Mouse (Mus musculus) forebrain, embryonic 11.5 days (tissue): ENCODE measurements around the gene Prrg2. TPM values are rescaled to one million over a fixed set of nuclear protein-coding genes. Genes with fewer than 3 reads are reported as not detected.
A peak's percentile ranks its signal among the peaks of the same experiment; 100 is the strongest.
"Not testable (repeated sequence)": the region's sequence is repeated elsewhere in the genome, so short reads cannot be mapped to it uniquely, and the experiment has no call there.

Experiments
- ATAC-seq: fragments of 200-750 bp; cut with Nextera tagmentation; replicated peaks from 2 replicates; pipeline ENCODE4 v1.8.0; 2017; ENCODE audit warnings: moderate TSS enrichment; ENCODE audit not compliant: low FRiP score
- DNase-seq: peaks from one replicate; pipeline ENCODE4 v3.0.0-alpha.2; 2017; ENCODE audit warnings: low spot score
- H3K27ac ChIP-seq: fragments of 300-500 bp; sonication (generic); 2 replicates; pipeline ENCODE4 v1.5.1; 2014; ENCODE audit warnings: low read depth, low read length
- H3K27me3 ChIP-seq: fragments of 300-500 bp; sonication (generic); 2 replicates; pipeline ENCODE4 v1.6.1; 2014; ENCODE audit warnings: mild to moderate bottlenecking, low read length, mixed read lengths; ENCODE audit not compliant: control insufficient read depth, insufficient read depth
- H3K36me3 ChIP-seq: fragments of 300-500 bp; sonication (generic); 2 replicates; pipeline ENCODE4 v1.6.1; 2014; ENCODE audit warnings: mild to moderate bottlenecking, low read length, moderate library complexity, mixed read lengths; ENCODE audit not compliant: control insufficient read depth, insufficient read depth
- H3K4me1 ChIP-seq: fragments of 300-500 bp; sonication (generic); replicated peaks from 2 replicates; pipeline ENCODE4 v1.6.1; 2014; ENCODE audit warnings: low read length, mixed read lengths; ENCODE audit not compliant: control insufficient read depth, insufficient read depth
- H3K4me2 ChIP-seq: fragments of 300-500 bp; sonication (generic); 2 replicates; pipeline ENCODE4 v1.6.1; 2014; ENCODE audit warnings: low read depth, mild to moderate bottlenecking, low read length, moderate library complexity, mixed read lengths; ENCODE audit not compliant: severe bottlenecking
- H3K4me3 ChIP-seq: fragments of 300-500 bp; sonication (generic); 2 replicates; pipeline ENCODE4 v1.5.1; 2014; ENCODE audit warnings: low read depth, low read length
- H3K9ac ChIP-seq: fragments of 300-500 bp; sonication (generic); 2 replicates; pipeline ENCODE4 v1.6.1; 2014; ENCODE audit warnings: low read length
- H3K9me3 ChIP-seq: fragments of 300-500 bp; sonication (generic); 2 replicates; pipeline ENCODE4 v1.6.1; 2016; ENCODE audit warnings: low read length, mixed read lengths; ENCODE audit not compliant: control insufficient read depth
- WGBS: fragments of 180-500 bp; shearing (Covaris S2); extraction: QIAGEN DNeasy Blood & Tissue Kit; methylation state at CpG from one replicate; pipeline ENCODE4 v1.1.7; 2014; 5-methylcytosine and 5-hydroxymethylcytosine counted together
- polyA plus RNA-seq: library from polyadenylated mRNA; unstranded; fragments of >200 nt; fragmentation: Nextera tagmentation; extraction: Ambion mirVana; gene quantifications from 2 replicates; pipeline ENCODE4 v1.2.1, GENCODE M21; 2014

Prrg2 gene
- polyA plus RNA-seq, 1 experiment from 2014 or later, result 18.4 TPM

GRCm38 (mm10) chr7:45102940-45103585, 40.6 kb upstream of the Prrg2 start:
- Histone ChIP-seq H3K27ac (no peak overlapping the region), H3K4me2 (no peak overlapping the region), H3K36me3 (no peaks in the 10 kb centered on the region), H3K27me3 (no peaks in the 10 kb centered on the region), H3K9me3 (no peaks in the 10 kb centered on the region), H3K4me3 (no peak overlapping the region), H3K4me1 (no peaks in the 10 kb centered on the region), H3K9ac (no peak overlapping the region)
- WGBS, result 85% methylated on average over 9 of the region's 9 CpGs
- DNase-seq, result no peak
- no peak for ATAC-seq

GRCm38 (mm10) chr7:45102441-45102840, 40.0 kb upstream of the Prrg2 start:
- no peak overlapping the region for H3K4me3 ChIP-seq
- no peak for DNase-seq

DNA sequence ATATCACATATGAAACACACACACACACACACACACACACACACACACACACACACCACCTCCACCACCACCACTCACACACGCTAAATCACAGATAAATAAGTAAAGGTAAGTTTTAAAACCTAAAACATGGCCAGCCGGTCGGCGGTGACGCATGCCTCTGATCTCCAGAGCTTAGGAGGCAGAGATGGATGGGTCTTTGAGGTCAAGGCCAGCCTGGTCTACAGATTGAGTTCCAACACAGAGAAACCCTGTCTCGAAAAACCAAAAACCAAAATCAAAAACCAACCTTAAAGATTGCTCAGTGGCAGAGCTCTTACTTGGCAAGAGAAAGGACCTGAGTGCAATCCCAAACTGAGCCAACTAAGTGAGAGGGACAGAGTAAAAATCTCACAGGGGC, 37.6 kb upstream of the Prrg2 start:
- no peak overlapping the region for H3K4me3 ChIP-seq
- H3K27ac ChIP-seq, result no peak overlapping the region
- no peaks in the 10 kb centered on the region for H3K9me3 ChIP-seq
- H3K36me3 ChIP-seq, result no peaks in the 10 kb centered on the region
- H3K27me3 ChIP-seq, result no peaks in the 10 kb centered on the region
- no peak for DNase-seq
- no peak for ATAC-seq
- 96% methylated on average over 6 of the region's 6 CpGs for WGBS
- H3K4me1 ChIP-seq, result no peaks in the 10 kb centered on the region
- H3K9ac ChIP-seq, result no peak overlapping the region
- H3K4me2 ChIP-seq, result no peak overlapping the region

More at GRCm38 (mm10) chr7:45102441-45102840, 40.0 kb upstream of the Prrg2 start:
- Histone ChIP-seq H3K27ac (no peak overlapping the region), H3K9ac (no peak overlapping the region), H3K27me3 (no peaks in the 10 kb centered on the region), H3K36me3 (no peaks in the 10 kb centered on the region), H3K9me3 (no peaks in the 10 kb centered on the region), H3K4me2 (no peak overlapping the region), H3K4me1 (no peaks in the 10 kb centered on the region)
- no peak for ATAC-seq
- WGBS, result 91% methylated on average over 11 of the region's 11 CpGs

DNA sequence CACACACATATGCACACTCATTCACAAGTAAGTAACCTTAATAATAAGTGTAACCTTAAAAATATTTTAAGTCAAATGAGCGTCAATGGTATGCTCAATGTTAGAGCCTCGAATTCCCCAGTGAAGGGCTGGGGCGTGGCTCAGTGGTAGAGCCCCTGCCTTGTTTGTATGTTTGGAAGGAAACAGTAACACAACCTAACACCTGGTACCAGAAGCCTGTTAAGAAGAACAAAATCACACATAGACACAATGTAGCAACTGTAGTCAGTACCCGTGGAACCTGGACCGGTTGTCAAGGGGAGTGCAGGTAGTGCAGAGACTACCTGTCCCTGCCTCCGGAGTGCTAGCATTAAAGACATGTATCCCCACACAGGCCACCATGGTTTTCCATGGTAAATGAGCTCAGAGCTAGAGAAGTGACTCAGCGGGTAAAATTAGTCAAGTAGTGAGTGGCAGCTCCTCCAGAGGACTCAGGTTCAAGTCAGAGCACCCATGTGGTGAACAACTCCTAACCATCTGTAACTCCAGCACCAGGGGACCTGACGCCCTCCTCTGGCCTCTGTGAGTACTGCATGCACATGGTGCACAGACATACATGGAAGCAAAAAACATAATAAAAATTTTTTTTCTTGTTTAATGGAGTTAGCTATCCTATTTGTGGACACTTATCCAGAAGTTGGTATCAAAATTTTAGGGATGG, 36.2 kb upstream of the Prrg2 start:
- Histone ChIP-seq H3K36me3 (no peaks in the 10 kb centered on the region), H3K27ac (no peak overlapping the region), H3K9ac (no peak overlapping the region), H3K9me3 (no peaks in the 10 kb centered on the region), H3K4me1 (no peaks in the 10 kb centered on the region), H3K27me3 (no peaks in the 10 kb centered on the region), H3K4me2 (no peak overlapping the region), H3K4me3 (no peak overlapping the region)
- DNase-seq, result no peak
- no peak for ATAC-seq
- 88% methylated on average over 8 of the region's 8 CpGs for WGBS

- ATAC-seq (no peak), DNase-seq (no peak)
- H3K27ac ChIP-seq, result no peak overlapping the region
- no peak overlapping the region for H3K9ac ChIP-seq
- no peaks in the 10 kb centered on the region for H3K9me3 ChIP-seq
- H3K36me3 ChIP-seq, result no peaks in the 10 kb centered on the region
- no peaks in the 10 kb centered on the region for H3K27me3 ChIP-seq
- 61% methylated on average over 6 of the region's 6 CpGs for WGBS
- H3K4me1 ChIP-seq, result no peaks in the 10 kb centered on the region
- no peak overlapping the region for H3K4me2 ChIP-seq
- H3K4me3 ChIP-seq, result no peak overlapping the region
These were observed 35.0 kb upstream of the Prrg2 start for GRCm38 (mm10) chr7:45097479-45097878.

GRCm38 (mm10) chr7:45095965-45096364, 33.5 kb upstream of the Prrg2 start:
- 94% methylated on average over 14 of the region's 14 CpGs for WGBS
- ATAC-seq, result not testable (repeated sequence)

DNA sequence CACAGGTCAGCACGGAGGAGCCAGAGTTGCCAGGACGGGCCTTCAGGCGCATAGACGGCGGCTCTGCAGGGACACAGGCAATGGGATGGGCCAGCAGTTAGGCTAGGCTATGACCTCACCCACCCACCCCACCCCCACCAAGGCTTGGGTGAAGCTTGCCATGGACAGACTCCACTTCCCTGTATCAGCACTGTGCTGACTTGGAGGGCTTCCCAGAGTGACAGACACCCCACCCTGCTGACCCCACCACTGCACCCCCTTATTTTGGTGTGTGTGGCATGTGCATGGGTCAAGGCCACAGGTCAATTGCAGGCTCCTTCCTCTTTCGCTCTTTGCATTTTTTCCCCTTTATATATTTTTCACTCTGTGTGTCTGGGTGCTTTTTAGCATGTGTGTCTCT, 32.9 kb upstream of the Prrg2 start:
- Histone ChIP-seq H3K4me2 (no peak overlapping the region), H3K9ac (no peak overlapping the region), H3K36me3 (no peaks in the 10 kb centered on the region), H3K4me3 (no peak overlapping the region), H3K9me3 (no peaks in the 10 kb centered on the region), H3K27me3 (no peaks in the 10 kb centered on the region), H3K27ac (no peak overlapping the region), H3K4me1 (peaks cover 3% of the 10 kb centered on the region; the same call in 1 of the 2 replicates)
- ATAC-seq (no peak), DNase-seq (no peak)
- 86% methylated on average over 6 of the region's 6 CpGs for WGBS

More at GRCm38 (mm10) chr7:45095965-45096364, 33.5 kb upstream of the Prrg2 start:
- H3K9ac ChIP-seq, DNase-seq, H3K4me3 ChIP-seq, H3K9me3 ChIP-seq, H3K27me3 ChIP-seq, H3K36me3 ChIP-seq, H3K27ac ChIP-seq, H3K4me1 ChIP-seq, H3K4me2 ChIP-seq: not testable (repeated sequence)

GRCm38 (mm10) chr7:45094121-45094520, 31.6 kb upstream of the Prrg2 start:
- H3K4me1 ChIP-seq, result peaks cover 3% of the 10 kb centered on the region; the same call in 1 of the 2 replicates
- no peak for DNase-seq
- H3K9me3 ChIP-seq, result no peaks in the 10 kb centered on the region
- no peak overlapping the region for H3K9ac ChIP-seq
- no peak for ATAC-seq
- no peaks in the 10 kb centered on the region for H3K36me3 ChIP-seq
- no peaks in the 10 kb centered on the region for H3K27me3 ChIP-seq
- no peak overlapping the region for H3K27ac ChIP-seq
- H3K4me3 ChIP-seq, result no peak overlapping the region
- 75% methylated on average over 7 of the region's 7 CpGs for WGBS
- H3K4me2 ChIP-seq, result no peak overlapping the region

- no peaks in the 10 kb centered on the region for H3K27me3 ChIP-seq
- ATAC-seq, result no peak
- H3K4me3 ChIP-seq, result no peak overlapping the region
These were observed 31.0 kb upstream of the Prrg2 start for GRCm38 (mm10) chr7:45093516-45093905.

More at GRCm38 (mm10) chr7:45093516-45093905, 31.0 kb upstream of the Prrg2 start:
- 29% methylated on average over 18 of the region's 18 CpGs for WGBS
- H3K9me3 ChIP-seq, result no peaks in the 10 kb centered on the region
- DNase-seq, result peak; percentile 68
- no peaks in the 10 kb centered on the region for H3K36me3 ChIP-seq
- peaks cover 3% of the 10 kb centered on the region; the same call in 1 of the 2 replicates for H3K4me1 ChIP-seq
- H3K27ac ChIP-seq, result no peak overlapping the region
- no peak overlapping the region for H3K9ac ChIP-seq
- no peak overlapping the region for H3K4me2 ChIP-seq
